Mouse (Mus musculus): ENCODE measurements at regions not wholly inside any gene's neighbourhood (a gene's known extent, or its start where the extent isn't known, plus 50 kb on each side); places are given as distances from the start of the nearest gene placed in this dataset.

GRCm38 (mm10) chr12:25299603-25300471 lies 202.9 kb upstream of the Id2 start:
- DNase-seq (ENCODE audit: low spot score in 2 of 2): no peak
- TF ChIP-seq CTCF (conservative IDR thresholded peaks at IDR 0.05): no peak

GRCm38 (mm10) chr12:25298766-25299165 lies 201.8 kb upstream of the Id2 start:
- Histone ChIP-seq H3K27ac (no peak overlapping the region), H3K4me3 (no peak overlapping the region)
- DNase-seq (ENCODE audit: low spot score in 2 of 2): no peak
- TF ChIP-seq CTCF (conservative IDR thresholded peaks at IDR 0.05): no peak

More at GRCm38 (mm10) chr12:25299603-25300471, 202.9 kb upstream of the Id2 start:
- no peak overlapping the region for H3K27ac ChIP-seq
- no peak overlapping the region for H3K4me3 ChIP-seq

- no peak for DNase-seq (ENCODE audit: low spot score in 2 of 2)
- no peak overlapping the region for H3K27ac ChIP-seq
- no peak overlapping the region for H3K4me3 ChIP-seq
- no peak for TF ChIP-seq CTCF (conservative IDR thresholded peaks at IDR 0.05)
Observed at GRCm38 (mm10) chr12:25297960-25298359, 201.0 kb upstream of the Id2 start.

GRCm38 (mm10) chr12:25296648-25297047 lies 199.7 kb upstream of the Id2 start:
- no peak for TF ChIP-seq CTCF (conservative IDR thresholded peaks at IDR 0.05)
- Histone ChIP-seq H3K27ac (no peak overlapping the region), H3K4me3 (no peak overlapping the region)
- no peak for DNase-seq (ENCODE audit: low spot score in 2 of 2)

DNA sequence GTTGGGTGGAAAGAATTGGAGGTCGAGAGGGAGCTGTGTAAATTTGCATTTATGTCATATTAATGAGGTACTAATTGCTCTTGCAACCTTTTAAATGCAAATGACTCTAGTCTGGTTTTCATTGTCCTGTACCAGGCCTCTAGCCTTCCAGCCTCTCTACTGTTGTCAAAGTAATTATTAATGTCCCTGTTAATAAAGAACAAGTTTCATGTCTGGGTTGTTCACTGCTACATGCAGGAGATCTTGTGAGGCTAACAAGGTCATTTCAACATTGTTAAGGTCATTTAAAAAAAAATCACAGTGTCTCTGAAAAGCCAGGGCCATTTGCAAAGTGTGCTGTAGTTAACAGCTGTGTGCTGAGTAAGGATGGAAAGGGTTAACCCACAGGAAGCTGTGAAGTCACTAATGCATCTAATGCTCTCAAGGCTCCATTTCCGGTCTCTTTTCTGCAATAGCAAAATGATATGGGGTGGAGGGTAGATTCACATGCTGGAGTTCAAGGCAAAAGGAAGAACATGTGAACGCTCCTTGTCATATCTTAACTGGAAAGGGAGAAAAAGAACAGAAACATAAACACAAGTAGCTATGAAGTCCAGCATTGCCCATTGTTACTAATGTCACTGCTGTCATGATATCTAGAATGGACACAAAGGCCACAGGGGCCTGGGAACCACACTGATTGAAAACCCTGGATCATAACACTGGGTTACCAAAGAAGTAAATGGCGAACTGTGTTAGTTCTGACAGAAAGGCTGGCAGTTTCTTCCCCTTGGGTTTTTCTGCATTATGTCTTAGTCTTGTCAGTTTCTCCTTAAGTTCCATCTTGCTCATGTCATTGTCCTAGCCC lies 197.5 kb upstream of the Id2 start:
- Histone ChIP-seq H3K27ac (no peak overlapping the region), H3K4me3 (no peak overlapping the region)
- DNase-seq (ENCODE audit: low spot score in 2 of 2): no peak
- no peak for TF ChIP-seq CTCF (conservative IDR thresholded peaks at IDR 0.05)

DNA sequence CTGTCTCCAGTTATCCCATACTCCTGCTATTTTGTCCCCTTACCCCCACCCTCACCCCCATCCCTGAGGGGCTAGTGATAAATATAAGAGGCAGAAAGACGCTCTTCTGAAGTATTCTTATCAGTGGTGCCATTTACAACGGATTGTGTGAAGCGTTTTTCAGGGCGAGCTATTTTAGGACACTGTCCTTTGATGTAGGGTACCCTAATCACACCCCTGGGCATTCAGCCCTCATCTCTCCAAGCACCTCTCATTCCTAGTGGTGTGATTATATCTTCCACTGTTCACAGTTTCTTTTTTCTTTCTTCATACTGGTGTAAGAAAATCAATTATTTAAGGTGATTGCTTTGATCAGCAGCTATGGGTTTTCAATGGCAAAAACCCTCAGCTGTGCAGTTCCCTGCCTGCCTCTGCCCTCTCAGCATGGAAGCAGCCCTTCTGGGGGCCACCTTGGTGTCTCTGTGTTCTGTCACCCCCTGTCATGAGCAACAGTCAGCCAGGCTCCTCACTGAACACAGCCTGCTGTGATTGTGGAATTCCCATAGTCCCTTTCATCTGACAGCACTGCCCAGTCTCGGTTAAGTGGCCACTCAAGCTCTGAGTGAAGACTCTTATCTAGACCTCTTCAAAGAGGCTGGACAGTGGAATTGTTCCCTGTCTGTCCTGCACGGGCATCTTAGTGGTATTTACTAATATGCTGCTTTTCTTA lies 196.7 kb upstream of the Id2 start:
- Histone ChIP-seq H3K27ac (no peak overlapping the region), H3K4me3 (no peak overlapping the region)
- no peak for TF ChIP-seq CTCF (conservative IDR thresholded peaks at IDR 0.05)
- no peak for DNase-seq (ENCODE audit: low spot score in 2 of 2)

DNA sequence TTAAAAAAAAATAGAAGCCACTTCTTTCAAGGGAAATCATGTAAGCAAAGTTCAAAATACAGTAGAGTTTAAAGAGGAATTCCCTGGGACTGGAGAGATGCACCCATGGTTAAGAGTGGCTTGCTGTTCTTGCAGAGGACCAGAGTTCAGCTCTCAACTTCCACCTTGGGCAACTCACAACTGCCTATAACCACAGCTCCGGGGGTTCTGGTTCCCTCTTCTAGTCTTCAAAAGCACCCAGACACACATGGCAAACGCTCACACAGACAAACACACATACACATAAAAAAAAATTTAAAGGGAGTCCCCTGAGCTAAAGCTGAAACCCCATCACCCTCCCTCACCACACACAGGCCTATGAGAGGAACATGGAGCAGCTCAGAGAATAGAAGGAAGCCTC lies 192.4 kb upstream of the Id2 start:
- H3K27ac ChIP-seq: no peak overlapping the region
- DNase-seq (ENCODE audit: low spot score in 2 of 2): no peak
- TF ChIP-seq CTCF (conservative IDR thresholded peaks at IDR 0.05): no peak
- no peak overlapping the region for H3K4me3 ChIP-seq

GRCm38 (mm10) chr12:25283808-25284207 lies 186.9 kb upstream of the Id2 start:
- no peak for DNase-seq (ENCODE audit: low spot score in 2 of 2)
- no peak for TF ChIP-seq CTCF (conservative IDR thresholded peaks at IDR 0.05)

DNA sequence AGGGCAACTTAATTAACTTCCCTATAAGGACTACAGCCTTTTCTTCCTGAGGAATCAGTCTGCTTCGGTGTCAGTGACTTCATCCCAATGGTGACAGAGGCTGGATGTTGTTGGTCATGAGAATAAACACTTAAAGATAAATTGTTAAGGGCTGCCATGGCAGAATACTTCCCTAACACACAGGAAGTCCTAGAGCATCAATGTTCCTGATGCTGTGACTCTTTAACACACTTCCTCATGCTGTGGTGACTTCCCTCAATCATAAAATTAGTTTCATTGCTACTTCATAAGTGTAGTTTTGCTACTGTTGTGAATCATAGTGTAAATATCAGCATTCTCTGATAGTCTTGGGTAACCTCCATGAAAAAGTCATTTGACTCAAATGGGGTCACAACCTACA lies 184.5 kb upstream of the Id2 start:
- no peak overlapping the region for H3K27ac ChIP-seq
- no peak overlapping the region for H3K4me3 ChIP-seq
- no peak for DNase-seq (ENCODE audit: low spot score in 2 of 2)
- TF ChIP-seq CTCF (conservative IDR thresholded peaks at IDR 0.05): no peak

More at GRCm38 (mm10) chr12:25283808-25284207, 186.9 kb upstream of the Id2 start:
- Histone ChIP-seq H3K27ac (no peak overlapping the region), H3K4me3 (no peak overlapping the region)

DNA sequence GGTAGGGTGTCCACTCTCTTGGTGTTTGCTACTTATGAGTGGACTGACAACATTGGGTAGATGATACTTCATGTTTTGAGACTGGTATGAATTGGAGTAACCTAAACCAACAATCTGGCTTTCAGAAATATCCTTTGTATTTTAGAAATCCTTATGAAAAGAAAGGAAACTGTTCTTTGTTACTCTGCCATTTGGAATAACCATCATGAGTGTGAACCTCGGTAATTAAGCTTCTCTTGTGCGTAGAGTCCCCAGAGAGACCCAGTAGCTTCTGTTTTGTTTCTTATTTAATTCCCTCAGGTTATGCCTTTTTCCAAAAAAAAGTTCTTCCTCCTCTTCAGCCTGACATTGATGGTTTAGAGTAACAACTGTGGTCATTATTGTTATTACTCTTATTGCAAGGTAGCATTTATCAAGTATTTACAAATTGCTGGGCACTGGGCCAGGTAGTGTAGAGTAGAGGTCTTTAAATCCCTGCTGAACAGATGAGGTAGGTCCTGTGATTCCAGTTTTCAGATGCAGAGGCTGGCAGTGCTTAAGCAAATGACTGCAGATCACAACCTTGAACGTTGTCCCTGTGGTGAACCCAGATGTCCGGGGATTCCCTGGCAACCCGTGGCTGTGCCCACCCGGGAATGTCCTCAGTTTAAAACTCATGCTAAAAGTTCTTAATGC lies 176.8 kb upstream of the Id2 start:
- TF ChIP-seq CTCF (conservative IDR thresholded peaks at IDR 0.05): no peak
- no peak overlapping the region for H3K27ac ChIP-seq
- H3K4me3 ChIP-seq: no peak overlapping the region
- DNase-seq (ENCODE audit: low spot score in 2 of 2): no peak

DNA sequence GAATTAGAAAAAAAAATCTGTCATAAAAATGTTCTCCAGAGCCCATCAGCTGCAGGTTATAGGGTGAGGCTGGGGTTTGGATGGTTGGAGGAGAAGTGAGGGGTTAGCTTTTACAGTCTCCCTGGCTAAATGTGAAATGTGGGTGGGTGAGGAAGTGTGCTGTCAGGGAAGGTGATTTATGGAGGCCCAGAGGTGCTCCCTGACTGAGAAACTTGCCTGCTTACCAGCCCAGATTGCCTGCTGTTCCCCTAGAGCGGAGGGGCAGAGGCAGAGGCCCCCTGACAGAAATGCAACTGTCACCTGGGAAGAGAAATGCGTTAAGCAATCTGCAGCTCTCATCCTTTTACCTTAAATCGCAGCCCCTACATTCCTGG lies 175.8 kb upstream of the Id2 start:
- DNase-seq (ENCODE audit: low spot score in 2 of 2): no peak
- H3K4me3 ChIP-seq: no peak overlapping the region
- TF ChIP-seq CTCF (conservative IDR thresholded peaks at IDR 0.05): no peak
- no peak overlapping the region for H3K27ac ChIP-seq

DNA sequence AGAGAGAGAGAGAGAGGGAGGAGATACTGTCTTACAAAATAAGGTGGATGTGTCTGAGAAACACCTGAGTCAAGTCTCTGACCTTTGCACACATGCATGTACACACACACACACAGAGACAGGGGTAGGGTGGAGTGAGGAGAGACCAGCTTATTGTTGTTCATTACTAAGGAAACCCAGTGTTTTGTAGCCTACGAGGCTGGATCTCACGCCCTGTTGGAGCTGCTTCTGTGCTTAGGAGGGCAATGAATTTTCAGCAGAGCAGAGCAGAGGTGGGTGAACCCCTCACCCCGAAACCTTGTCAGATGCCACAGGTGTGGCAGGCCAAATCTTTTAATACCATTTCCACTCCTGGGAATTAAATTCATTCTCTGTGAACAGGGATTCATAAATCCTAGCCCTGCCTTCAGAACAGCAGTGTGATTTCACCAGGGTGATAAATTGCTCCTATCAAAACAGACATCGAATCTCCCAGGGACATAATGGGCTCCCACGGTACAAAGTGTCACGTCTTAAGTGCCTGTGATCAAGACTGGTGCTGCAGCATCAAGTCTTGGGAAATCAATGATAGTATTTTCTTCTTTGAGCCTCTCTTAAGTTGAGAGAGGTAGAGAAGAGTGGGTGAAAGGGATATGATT lies 175.3 kb upstream of the Id2 start:
- no peak overlapping the region for H3K4me3 ChIP-seq
- DNase-seq (ENCODE audit: low spot score in 2 of 2): no peak
- TF ChIP-seq CTCF (conservative IDR thresholded peaks at IDR 0.05): no peak
- H3K27ac ChIP-seq: no peak overlapping the region
